Mouse (Mus musculus): ENCODE results near the gene Cyp4f17. TPM values are rescaled to one million over a fixed set of nuclear protein-coding genes. Genes with fewer than 3 reads are reported as not detected.
"Not testable (repeated sequence)": the region's sequence is repeated elsewhere in the genome, so short reads cannot be mapped to it uniquely, and the experiment has no call there.

Cyp4f17 gene
- total RNA-seq, 2 experiments from 2014 or later: 1.5 to 3.0 TPM

- DNase-seq: no peak
- intact Hi-C loops (cut with DNase I): no loop called here
Observed at GRCm38 (mm10) chr17:32523895-32524294, 18.0 kb downstream of the Cyp4f17 start.

GRCm38 (mm10) chr17:32526341-32526740, 20.5 kb downstream of the Cyp4f17 start:
- DNase-seq: peak in 1 of 2 experiments; percentile 7
- intact Hi-C loops (cut with DNase I): not testable (repeated sequence)

GRCm38 (mm10) chr17:32527748-32528147, 21.9 kb downstream of the Cyp4f17 start:
- intact Hi-C loops (cut with DNase I): loop anchor here (2.0 kb wide), 1 partner anchor 155 kb away; no protein-coding TSS in a partner anchor
- DNase-seq: no peak

- peak; percentile 80 to 85 for DNase-seq
- intact Hi-C loops (cut with DNase I): loop anchor here (2.0 kb wide), 1 partner anchor 154 kb away; no protein-coding TSS in a partner anchor
Observed at GRCm38 (mm10) chr17:32528408-32529337, 22.8 kb downstream of the Cyp4f17 start.

- intact Hi-C loops (cut with DNase I): not testable (repeated sequence)
Observed at GRCm38 (mm10) chr17:32532356-32532755, 26.5 kb downstream of the Cyp4f17 start.

GRCm38 (mm10) chr17:32534068-32534467, 28.2 kb downstream of the Cyp4f17 start:
- DNase-seq: no peak
- intact Hi-C loops (cut with DNase I): no loop called here

More at GRCm38 (mm10) chr17:32532356-32532755, 26.5 kb downstream of the Cyp4f17 start:
- DNase-seq: not testable (repeated sequence)

GRCm38 (mm10) chr17:32536051-32536866, 30.4 kb downstream of the Cyp4f17 start, which contains the start of gene Cyp4f16:
Gene Cyp4f16 (plus strand): TSS chr17:32536558.
- intact Hi-C loops (cut with DNase I): not testable (repeated sequence)
- DNase-seq: peak; percentile 79 to 88

- intact Hi-C loops (cut with DNase I): no loop called here
- DNase-seq: no peak
Observed at GRCm38 (mm10) chr17:32536867-32537250, 31.0 kb downstream of the Cyp4f17 start.

- DNase-seq; intact Hi-C loops (cut with DNase I): not testable (repeated sequence)
Observed at GRCm38 (mm10) chr17:32544792-32545191, 38.9 kb downstream of the Cyp4f17 start.

GRCm38 (mm10) chr17:32550377-32550776, 44.5 kb downstream of the Cyp4f17 start:
- DNase-seq: not testable (repeated sequence)
- intact Hi-C loops (cut with DNase I): loop anchor here (5.0 kb wide), 1 partner anchor 132 kb away; no protein-coding TSS in a partner anchor

GRCm38 (mm10) chr17:32550900-32551770, 45.3 kb downstream of the Cyp4f17 start:
- peak; percentile 40 to 43 for DNase-seq
- intact Hi-C loops (cut with DNase I): loop anchor here (5.0 kb wide), 1 partner anchor 131 kb away; no protein-coding TSS in a partner anchor

- DNase-seq: not testable (repeated sequence)
- intact Hi-C loops (cut with DNase I): loop anchor here (5.0 kb wide), 1 partner anchor 129 kb away; no protein-coding TSS in a partner anchor
Observed at GRCm38 (mm10) chr17:32553016-32553415, 47.2 kb downstream of the Cyp4f17 start.

GRCm38 (mm10) chr17:32554368-32554767, 48.5 kb downstream of the Cyp4f17 start:
- intact Hi-C loops (cut with DNase I): loop anchor here (5.0 kb wide), 1 partner anchor 128 kb away; no protein-coding TSS in a partner anchor
- not testable (repeated sequence) for DNase-seq

- DNase-seq; intact Hi-C loops (cut with DNase I): not testable (repeated sequence)
Observed at GRCm38 (mm10) chr17:32563301-32563700, 57.5 kb downstream of the Cyp4f17 start.

GRCm38 (mm10) chr17:32573286-32573685, 67.4 kb downstream of the Cyp4f17 start:
- DNase-seq; intact Hi-C loops (cut with DNase I): not testable (repeated sequence)

GRCm38 (mm10) chr17:32577496-32578186, 71.8 kb downstream of the Cyp4f17 start:
- no peak for DNase-seq
- intact Hi-C loops (cut with DNase I): no loop called here

Data from gastrocnemius, postnatal 36 days (tissue).